Mouse (Mus musculus): Measurements from ENCODE around the gene Gad2.
A peak's percentile ranks its signal among the peaks of the same experiment; 100 is the strongest.
"Not testable (repeated sequence)": the region's sequence is repeated elsewhere in the genome, so short reads cannot be mapped to it uniquely, and the experiment has no call there.

The Gad2 gene

DNA sequence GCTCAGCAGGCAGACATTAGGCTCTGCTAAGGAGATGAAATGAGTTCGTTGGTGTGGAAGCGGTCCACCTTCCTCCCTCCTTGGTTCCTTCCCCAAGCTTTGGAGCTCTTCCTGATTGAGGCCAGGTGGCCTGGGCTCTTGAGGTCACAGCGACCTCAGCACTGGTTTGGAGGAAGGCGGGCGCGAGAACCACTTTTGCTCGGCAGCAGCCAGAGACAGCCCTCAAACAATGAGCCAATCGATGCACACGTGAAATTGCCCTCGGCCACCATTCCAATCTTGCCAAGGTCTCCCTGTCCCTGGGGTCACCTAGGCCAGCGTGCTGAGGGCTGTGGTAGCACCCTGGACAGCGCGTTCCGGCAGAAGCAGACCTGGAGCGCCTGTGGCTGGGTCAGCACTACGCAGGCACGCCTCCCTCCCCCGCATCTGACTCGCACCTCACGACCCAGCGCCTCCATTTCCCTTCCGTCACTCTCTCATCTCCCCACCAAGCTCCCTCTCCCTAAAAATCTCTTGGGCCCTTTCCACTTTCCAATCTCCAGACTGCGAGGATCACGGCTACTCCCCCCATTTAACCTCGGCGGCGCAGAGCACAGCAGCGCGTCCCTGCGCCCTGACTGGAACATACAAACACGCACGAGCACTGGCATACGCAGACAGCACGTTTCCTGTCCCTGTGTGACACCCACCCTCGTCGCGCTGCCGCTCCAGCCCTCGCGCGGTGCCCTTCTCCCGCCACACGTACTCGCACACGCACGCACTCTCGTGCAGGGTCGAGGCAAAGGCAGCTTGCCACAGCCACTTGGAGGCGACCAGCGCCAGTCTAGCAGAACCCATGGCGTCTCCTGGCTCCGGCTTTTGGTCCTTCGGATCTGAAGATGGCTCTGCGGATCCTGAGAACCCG lies at the start of gene Gad2:
TSS of gene Gad2 (plus strand) at position 378 of the 904 bp plus-strand sequence.
- no peak for DNase-seq (ENCODE audit: low read depth, low spot score)

DNA sequence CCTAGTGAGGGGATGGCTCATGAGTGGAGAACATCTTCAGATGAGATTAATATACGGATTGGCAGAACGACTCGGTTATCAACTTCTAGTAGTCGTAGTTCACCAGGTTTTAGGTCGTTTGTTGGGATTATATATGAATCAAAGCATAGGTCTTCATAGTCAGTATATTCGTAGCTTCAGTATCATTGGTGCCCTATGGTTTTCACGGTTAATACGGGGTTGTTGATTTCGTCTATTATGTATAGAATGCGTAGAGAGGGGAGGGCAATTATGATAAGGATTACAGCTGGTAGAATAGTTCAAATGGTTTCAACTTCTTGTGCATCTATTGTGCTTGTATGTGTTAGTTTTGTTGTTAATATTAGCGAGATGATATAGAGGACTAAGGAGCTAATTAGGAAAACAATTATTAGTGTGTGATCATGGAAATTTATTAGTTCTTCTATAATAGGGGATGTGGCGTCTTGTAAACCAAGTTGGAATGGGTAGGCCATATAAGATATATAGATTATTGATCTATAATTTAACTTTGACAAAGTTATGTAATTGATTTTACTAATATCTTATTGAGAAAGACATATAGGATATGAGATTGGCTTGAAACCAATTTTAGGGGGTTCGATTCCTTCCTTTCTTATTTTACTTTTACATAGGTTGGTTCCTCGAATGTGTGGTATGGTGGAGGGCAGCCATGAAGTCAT lies 34.4 kb upstream of the Gad2 start:
- not testable (repeated sequence) for DNase-seq (ENCODE audit: low read depth, low spot score)

DNA sequence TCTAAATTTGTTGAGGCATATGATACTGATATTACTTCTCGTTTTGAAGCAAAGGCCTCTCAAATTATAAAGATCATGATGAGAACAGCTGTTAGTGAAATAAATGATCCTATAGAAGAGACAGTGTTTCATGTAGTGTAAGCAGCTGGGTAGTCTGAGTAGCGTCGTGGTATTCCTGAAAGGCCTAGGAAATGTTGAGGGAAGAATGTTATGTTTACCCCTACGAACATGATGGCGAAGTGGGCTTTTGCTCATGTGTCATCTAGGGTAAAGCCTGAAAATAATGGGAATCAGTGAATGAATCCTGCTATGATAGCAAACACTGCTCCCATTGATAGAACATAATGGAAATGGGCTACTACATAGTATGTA lies 33.8 kb upstream of the Gad2 start:
- peak; percentile 6 for DNase-seq (ENCODE audit: low read depth, low spot score)

DNA sequence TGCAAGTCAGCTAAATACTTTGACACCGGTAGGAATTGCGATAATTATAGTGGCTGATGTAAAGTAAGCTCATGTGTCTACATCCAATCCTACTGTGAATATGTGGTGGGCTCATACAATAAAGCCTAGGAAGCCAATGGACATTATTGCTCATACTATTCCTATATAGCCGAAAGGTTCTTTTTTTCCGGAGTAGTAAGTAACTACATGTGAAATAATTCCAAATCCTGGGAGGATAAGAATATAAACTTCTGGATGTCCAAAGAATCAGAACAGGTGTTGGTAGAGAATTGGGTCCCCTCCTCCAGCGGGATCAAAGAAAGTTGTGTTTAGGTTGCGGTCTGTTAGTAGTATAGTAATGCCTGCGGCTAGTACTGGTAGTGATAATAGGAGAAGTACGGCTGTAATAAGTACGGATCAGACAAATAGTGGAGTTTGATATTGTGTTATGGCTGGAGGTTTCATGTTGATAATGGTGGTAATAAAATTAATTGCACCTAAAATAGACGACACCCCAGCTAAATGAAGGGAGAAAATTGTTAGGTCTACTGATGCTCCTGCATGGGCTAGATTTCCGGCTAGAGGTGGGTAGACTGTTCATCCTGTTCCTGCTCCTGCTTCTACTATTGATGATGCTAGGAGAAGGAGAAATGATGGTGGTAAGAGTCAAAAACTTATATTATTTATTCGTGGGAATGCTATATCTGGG lies 33.2 kb upstream of the Gad2 start:
- not testable (repeated sequence) for DNase-seq (ENCODE audit: low read depth, low spot score)

DNA sequence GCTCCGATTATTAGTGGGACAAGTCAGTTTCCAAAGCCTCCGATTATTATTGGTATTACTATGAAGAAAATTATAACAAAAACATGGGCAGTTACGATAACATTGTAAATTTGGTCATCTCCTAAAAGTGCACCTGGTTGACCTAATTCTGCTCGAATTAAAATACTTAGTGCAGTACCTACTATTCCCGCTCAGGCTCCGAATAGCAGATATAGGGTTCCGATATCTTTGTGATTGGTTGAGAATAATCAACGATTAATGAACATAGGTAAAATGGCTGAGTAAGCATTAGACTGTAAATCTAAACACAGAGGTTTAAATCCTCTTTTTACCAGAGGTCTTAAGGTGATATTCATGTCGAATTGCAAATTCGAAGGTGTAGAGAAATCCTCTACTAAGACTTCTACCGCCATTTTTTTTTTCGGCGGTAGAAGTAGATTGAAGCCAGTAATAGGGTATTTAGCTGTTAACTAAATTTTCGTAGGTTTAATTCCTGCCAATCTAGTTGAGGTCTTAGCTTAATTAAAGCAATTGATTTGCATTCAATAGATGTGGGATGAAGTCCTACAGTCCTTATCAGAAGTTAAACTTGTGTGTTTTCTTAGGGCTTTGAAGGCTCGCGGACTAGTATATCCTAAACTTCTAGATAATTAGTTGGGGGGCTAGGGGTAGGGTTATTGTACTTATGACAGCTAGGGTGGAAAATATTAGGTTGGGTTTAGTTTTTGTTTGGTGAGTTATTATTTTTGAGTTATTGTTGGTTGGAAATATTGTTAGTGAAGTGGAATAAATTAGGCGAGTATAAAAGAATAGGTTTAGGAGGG lies 32.4 kb upstream of the Gad2 start:
- DNase-seq (ENCODE audit: low read depth, low spot score) = not testable (repeated sequence)

DNA sequence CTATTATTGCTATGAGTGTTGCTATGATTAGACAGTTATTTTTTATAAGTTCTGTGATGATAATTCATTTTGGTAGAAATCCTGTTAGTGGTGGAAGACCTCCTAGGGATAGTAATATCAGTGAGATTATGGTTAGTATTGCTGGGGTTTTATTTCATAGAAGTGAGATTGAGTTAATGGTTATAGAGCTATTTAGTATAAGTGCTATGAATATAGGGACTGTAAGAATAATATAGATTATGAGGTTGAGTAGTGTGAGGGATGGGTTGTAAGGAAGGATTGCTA lies 31.9 kb upstream of the Gad2 start:
- no peak for DNase-seq (ENCODE audit: low read depth, low spot score)

DNA sequence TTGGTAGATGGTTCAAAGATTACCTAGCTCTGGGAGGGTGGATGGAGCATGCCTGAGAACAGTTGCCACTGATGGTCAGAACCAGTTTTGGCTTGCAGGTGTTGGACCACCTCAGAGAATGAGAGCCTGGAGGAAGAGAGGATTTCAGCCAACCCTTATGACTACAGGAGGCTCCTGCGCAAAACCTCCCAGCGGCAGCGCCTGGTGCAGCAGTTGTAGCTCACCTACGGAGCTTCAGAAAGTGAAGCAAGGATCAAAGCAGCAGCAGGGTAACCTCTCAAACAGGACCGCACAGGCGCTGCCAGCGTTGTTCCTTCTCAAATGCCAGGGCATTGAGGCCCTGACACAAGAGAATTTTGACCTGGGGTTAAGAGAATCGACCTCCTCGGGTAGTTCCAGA lies 4.1 kb upstream of the Gad2 start:
- no peak for DNase-seq (ENCODE audit: low read depth, low spot score)

DNA sequence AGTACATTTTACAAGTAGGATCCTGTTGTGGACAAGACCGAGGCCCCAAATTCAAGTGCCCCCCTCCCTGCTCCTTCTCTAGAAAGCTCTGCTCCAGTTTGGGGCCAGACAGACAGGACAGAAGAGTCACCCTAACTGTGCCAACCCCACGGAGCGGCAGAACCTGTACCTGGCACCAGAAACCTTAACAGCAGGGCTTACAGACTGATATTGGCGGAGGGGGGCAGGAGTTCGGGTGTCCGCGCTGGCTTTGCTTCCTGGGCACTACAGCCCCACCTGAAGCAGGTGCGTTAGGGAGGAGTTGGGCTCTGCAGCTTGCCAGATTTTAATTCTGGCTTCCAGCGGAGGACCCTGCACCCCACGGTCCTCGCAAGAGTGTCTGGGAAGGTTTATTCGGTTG lies 2.6 kb upstream of the Gad2 start:
- no peak for DNase-seq (ENCODE audit: low read depth, low spot score)

DNA sequence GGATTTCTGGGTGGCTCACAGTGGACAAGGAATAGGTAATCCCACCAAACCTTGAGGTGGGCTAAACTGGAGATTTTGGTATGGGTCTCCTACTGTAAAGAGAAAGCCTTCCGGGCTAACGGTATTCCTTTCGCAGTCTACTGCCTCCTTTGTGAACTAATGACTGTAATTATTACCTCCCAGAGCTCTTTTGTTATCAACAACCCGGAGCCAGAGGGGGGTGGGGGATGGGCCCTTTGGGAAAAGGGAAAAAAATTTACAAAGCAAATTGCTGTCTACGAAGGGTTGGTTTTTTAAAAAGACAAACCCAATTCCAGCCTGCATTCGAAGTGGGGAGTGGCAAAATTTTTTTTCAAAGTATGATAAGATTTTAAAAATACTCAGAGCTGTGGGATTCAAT lies 2.0 kb upstream of the Gad2 start:
- no peak for DNase-seq (ENCODE audit: low read depth, low spot score)

DNA sequence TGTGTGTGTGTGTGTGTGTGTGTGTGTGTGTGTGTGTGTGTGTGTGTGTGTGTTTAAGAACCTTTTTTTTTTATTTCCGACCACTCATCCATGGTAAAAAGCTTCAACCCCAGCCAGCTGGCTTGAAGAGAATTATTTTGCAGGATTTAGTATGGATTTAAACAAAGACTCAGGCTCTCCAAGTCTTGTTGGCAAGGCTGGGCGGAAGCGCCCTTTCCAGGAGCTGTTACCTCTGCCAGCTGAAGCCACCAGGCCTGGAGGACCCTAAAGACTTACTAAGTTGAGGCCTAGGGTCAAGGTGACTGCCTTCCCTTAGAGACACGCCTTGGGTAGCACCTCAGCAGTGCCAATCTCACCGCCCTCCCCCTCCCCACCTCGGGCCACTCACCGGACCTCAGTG lies 1.5 kb upstream of the Gad2 start:
- no peak for DNase-seq (ENCODE audit: low read depth, low spot score)

DNA sequence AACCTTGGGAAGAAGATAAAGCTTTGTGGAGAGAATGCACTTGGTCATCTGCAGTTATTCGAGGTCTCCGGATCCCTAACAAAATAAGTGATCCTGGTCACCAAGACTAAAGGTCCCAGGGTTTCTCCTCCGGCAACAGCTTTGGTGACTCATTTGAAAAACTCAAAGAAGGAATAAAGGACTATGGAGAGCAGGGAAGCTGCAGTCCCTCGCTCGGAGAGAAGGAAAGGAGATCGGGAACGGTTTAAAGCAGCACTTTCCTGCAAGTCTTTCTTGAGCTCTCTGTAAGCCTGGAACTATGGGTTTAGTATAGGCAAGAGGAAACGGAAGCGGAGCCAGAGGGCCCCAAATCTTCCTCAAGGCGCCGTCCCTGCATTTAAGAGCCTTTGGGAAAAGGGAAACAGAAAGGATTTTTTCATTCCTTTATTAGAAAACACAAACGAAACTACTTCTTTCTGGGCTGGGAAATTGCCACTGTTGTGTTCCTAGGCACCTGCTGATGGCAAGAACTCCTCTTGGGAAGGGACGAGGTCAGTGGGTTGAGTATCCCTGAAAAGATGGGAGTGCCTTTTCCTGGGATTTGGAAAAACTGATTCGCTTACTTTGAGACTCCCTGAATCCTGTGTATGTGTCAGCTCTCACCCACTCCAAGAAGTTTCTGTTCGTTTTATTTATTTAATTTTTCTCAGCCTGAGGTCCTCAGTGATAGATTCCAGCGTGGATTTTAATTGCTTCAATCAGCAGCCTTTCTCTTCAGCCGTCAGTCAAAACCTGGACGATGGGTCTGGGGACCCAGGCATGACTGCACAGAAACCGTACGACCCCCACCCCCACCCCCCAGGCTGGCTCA lies 802 bp upstream of the Gad2 start:
- DNase-seq (ENCODE audit: low read depth, low spot score) = no peak

DNA sequence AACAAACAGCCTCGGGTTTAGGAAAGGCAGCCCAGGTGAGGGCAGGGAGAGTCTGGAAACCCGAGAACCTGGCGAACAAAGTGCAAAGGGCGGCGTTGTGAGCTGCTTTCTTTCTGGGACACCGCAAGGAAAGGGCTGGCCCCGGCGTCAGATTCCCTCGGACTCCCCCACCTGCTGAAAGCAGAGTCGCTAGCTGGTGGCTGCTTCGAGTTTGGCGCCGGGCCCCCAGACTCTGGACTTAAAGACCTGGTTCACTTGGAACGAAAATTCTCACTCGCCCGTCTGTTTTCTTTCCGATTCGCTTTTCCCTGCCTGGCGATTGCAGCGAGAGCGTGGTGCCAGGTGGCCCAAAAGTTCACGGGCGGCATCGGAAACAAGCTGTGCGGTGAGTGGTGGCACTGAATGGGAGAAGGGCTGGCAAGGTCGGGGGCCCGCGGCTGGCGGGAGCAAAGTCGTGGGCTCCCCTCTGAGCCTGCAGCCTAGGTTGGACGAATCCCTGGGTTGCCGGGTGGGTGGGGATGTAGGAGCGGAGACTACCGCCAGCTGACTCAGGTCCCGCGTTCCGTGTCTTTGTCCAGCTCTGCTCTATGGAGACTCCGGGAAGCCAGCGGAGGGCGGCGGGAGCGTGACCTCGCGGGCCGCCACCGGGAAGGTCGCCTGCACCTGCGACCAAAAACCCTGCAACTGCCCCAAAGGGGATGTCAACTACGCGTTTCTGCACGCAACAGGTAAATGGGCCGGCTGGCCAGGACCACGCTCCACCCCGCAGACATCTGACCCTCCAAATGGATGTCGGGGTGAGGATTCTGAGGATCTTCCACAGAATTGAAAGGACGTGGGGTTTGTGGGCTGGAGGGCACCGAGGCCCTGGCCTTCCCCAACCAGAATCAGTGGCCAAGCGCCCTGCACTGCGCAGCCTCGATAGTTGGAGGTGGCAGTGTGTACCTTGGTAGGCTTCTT lies 1.4 kb downstream of the Gad2 start:
- no peak for DNase-seq (ENCODE audit: low read depth, low spot score)

DNA sequence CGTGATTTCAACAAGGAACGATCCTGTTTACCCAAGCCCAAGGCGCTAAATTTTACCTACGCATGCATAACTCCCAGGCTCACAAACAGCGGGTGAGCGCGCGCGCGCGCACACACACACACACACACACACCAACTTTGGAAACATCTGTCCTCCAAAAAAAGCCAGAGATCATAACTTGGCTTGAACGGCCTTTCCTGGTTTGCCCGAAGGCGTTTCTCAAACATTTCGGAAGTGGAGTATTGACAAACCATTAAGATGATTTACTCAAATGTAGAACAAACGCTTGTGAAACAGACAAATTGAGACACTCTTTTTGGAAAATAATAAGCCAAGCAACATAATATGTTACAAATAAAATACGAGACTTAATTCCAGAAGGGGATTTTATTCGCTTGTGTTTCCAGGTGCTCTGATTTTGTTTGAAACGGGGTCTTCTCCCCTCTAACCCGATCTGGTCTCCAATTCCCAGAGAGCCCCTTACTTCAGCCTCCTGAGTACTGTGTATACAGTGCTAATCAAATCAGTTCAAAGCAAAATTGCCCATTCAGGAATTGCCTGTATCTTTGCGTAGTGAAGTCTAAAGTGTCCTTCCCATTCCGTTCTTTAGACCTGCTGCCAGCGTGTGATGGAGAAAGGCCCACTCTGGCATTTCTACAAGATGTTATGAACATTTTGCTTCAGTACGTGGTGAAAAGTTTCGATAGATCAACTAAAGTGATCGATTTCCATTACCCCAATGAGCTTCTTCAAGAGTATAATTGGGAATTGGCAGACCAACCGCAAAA lies 2.4 kb downstream of the Gad2 start:
- DNase-seq (ENCODE audit: low read depth, low spot score) = no peak

DNA sequence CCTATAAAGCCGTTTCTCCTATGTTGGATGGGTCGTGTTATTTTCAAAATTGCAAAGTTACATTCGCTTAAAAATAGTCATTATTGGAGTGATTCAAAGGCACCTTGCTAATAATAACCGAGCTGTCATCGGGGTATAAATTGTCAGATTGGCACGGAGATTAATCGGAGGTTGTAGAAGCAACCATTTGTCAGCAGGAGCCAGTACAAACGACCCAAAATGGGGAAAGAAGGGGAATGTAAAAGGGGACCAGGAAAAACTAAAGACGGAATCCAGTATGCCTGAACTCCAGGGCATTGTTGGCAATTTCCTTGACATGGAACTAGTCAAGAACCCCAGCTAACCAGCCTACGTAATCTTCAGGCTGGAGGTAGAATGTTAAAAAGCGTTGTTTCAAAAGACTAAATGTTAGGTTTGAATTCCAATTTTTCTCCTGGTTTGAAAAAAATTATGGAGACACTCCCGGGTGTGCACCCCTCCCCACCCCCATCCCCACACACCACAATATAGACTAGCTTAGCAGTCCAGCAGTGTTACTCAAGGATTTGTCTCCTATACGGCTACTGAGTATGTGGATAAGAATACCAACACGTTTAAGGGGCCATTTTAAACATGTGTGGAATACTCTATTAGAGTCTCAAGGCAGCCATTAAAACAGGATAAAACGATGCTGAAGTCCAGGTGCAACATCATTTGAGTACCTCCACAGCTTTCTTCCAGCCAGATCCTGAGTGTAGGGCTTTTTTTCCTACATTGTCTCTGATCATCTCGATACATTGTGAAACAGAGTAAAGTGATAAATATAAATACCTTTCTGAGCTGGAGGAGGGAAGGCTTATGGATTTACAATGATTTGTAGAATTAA lies 3.3 kb downstream of the Gad2 start:
- DNase-seq (ENCODE audit: low read depth, low spot score) = no peak

DNA sequence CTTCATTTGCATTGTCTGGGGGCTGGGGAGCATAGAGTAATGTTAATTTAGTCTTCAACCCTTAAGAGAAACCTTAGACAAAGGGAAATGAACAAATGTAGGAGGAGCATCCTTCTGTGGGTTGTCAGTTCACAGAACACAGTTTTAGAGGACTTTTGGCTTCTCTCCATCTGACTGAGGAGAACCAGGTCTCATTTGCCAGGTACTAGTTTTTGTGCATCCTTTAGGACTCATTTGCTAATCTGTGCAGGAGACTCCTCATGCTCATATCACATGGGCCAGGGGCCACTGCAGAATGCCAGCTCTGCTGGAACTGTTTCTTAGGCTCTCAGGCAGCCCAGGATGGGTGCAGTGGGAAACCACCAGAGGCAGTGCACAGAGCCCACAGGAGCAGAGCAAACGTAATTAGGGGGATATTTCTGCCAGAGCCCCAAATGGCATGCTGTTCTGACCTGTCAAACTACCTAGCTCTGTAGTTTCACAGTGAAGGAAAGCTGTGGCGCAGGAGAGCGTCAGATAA lies 5.2 kb downstream of the Gad2 start:
- no peak for DNase-seq (ENCODE audit: low read depth, low spot score)

DNA sequence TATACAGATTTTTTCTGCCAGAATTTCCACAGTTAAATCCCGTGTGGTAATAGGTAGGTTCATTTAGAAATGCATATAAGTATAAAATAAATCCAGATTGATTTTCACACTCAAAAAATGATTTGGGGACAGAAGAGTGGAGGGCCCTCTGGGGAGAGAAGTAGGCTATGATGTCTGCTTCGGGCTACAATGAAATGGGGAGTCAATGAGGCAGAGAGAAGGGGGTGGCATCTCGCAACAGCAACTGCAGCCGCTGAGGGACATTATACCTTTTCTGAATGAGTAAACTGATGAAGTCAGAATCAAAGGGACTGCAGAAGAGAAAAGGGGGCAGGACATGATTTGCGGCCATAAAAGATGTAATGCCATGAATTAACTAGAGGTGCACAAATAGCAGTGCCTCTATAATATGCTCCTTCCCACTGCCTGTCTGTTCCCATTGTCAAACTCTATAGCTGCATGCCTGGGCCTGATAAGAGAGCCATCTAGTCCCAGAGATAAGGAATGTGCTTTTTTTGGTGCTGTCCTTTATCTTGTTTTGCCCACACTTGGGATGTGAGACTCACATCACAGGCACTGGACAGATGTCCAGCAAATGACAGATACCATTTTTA lies 5.9 kb downstream of the Gad2 start:
- DNase-seq (ENCODE audit: low read depth, low spot score) = no peak

DNA sequence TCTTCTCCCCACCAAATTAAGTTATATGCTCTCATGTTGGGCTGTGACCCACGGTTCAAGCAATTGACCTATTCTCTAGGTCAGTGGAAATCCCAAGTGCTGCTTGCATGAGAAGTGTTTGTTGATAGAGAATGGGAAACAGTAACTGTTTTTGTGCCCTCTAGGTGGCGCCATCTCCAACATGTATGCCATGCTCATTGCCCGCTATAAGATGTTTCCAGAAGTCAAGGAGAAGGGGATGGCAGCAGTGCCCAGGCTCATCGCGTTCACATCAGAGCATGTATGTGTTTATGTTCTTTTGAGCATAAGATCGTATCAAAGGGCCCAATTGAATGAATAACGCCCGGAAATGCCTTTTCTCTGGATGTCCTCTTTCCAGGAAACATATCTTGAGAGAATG lies 12.8 kb downstream of the Gad2 start:
- DNase-seq (ENCODE audit: low read depth, low spot score) = no peak

All from retina, adult 2 months (tissue).